Mouse (Mus musculus): ENCODE data around the gene Adh4.

- TF ChIP-seq POLR2A (IDR thresholded peaks at IDR 0.05; ENCODE audit: borderline replicate concordance, low read depth, low read length) (no peak), CTCF (IDR thresholded peaks at IDR 0.05; ENCODE audit: low read depth, low read length) (no peak)
Observed at GRCm38 (mm10) chr3:138461832-138462231, 46.6 kb downstream of the Adh4 start.
